Mouse (Mus musculus): ENCODE results near the gene Irs3.

GRCm38 (mm10) chr5:137691881-137692280, 46.4 kb upstream of the Irs3 start:
- TF ChIP-seq CTCF (IDR thresholded peaks at IDR 0.05; ENCODE audit: borderline replicate concordance, insufficient read depth, low read depth, low read length): no peak
- TF ChIP-seq POLR2A (IDR thresholded peaks at IDR 0.05; ENCODE audit: borderline replicate concordance, insufficient read depth, low read length): no peak

Measured in cerebellum, adult 2 months (tissue).